Mouse (Mus musculus): ENCODE results near the gene Catsperg1.

DNA sequence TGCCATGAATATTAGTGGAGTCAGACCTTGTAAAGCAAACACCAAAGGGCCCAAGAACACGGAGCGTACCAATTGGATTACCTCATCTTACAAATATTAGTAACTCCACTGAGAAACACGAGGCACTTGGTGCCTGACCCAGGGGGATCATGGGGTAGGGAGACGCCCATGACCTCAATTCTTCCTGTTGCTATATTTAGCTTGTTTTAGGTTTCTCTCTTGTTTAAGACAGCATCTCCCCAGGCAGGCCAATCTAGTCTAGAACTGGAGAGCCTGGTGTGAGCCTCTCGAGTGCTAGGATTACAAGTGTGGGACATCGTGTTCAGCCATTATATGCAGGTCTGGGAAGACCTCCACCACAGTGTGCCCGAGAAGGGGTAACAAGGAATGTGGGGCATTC lies 34.5 kb downstream of the Catsperg1 start:
- TF ChIP-seq CTCF (IDR thresholded peaks at IDR 0.05; ENCODE audit: low read depth) (no peak), EP300 (IDR thresholded peaks at IDR 0.05; ENCODE audit: low read depth) (no peak)

Measured in heart, postnatal 0 days (tissue).